Mouse (Mus musculus) B cell, adult (primary cell): Measurements from ENCODE around the gene Poll. TPM values are rescaled to one million over a fixed set of nuclear protein-coding genes. Genes with fewer than 3 reads are reported as not detected.

ENCODE experiments used
- total RNA-seq: library from RNA; stranded (reverse); gene quantifications from 4 replicates; pipeline ENCODE4 v1.2.4, GENCODE M21; 2023; ENCODE audit not compliant: inconsistent age

The Poll gene
- total RNA-seq = 12.2 to 16.2 TPM (median 14.1 TPM) in 4 replicates

DNA sequence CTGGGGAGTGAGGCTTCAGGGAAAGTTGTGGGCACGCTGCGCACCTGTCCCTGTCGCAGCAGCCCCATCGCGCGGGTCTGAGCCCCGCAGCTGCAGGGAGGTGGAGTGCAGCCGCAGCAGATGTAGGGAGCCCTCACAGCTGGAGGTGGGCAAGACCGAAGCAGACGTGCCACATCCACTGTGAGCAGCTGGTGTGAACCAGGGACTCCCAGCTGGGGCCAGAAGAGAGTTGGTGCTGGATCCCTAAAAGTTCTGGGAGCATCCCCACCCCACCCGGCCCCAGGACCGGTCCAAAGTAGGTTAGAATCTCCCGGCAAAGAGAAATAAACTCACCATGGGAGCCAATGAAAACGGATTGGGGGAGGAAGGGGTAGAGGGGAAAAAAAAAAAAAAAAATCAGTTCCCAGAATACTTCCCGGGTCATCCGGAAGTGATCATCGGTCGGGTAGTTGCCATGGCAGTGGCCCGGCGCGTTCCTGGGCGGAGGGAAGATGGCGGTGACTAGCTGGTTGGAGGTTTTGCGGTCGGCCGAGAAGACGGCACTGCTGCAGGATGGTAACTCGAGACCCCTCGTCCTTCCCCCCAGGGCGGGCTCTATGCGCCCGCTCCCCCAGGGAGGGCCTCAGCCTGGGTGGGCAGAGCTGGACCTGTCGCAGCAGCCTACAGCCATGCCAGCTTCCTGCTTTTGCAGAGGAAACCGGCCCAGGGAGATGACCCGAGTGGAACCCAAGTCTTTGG lies at the start of gene Poll, which contains the start of gene Gm17018:
TSS of gene Poll (minus strand) at position 379 of the 738 bp plus-strand sequence.
TSS of gene Gm17018 (plus strand) at position 463 of the 738 bp plus-strand sequence.

Other genes with a start within 250 kb of the Poll start
- gene Btrc, start 196.8 kb downstream of the Poll start, total RNA-seq = 32.3 to 41.8 TPM (median 38.6 TPM) in 4 replicates
- gene Gm17018, start 84 bp upstream of the Poll start, total RNA-seq = 10.3 to 13.1 TPM (median 12.4 TPM) in 4 replicates
- 51.3 to 65.4 TPM (median 57.3 TPM) in 4 replicates for gene Fbxw4, start 99.8 kb upstream of the Poll start, total RNA-seq
- gene Fgf8, start 182.4 kb upstream of the Poll start, total RNA-seq = not detected in 4 replicates
- 32.7 to 35.7 TPM (median 34.7 TPM) in 4 replicates for gene Npm3, start 189.1 kb upstream of the Poll start, total RNA-seq
- 204 to 222 TPM (median 217 TPM) in 4 replicates for gene Mgea5, start 223.3 kb upstream of the Poll start, total RNA-seq